Mouse (Mus musculus): ENCODE results near the gene Gas1.

Gene Gas1

DNA sequence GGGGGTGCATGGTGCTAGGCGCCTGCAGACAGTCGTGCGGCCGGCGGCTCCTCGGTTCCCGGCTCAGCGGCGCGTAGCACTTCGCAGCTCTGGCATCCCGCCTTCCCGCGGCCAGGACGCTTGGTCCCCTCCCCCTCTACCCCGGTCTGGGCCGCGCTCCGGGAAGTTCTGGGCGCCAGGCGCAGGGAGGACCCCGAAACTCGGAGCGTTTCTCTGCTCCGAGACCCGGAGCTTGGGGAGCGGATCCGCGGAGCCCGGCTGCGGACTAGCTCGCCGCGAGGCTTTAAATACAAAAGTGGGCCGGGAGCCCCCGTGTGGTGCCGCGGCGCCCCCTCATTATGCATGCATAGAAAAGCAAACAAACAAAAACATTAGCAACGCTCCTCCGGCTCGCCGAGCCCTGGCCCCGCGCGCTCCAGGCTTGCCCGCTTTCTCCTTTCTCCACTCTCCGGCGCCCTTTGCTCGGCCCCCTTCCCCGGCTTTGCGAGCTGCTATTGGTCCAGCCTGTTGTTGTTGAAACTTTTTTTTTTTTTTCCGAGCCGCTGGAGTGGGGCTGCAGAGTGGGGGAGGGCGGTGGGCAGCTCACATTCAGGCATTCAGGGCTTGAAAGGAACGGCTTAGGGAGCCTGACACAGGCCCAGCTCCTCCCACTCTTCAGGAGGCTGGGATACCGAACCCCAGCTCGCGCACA is at the start of gene Gas1:
Gas1 (minus strand) TSS at position 260 of the 691 bp plus-strand sequence.
- DNase-seq (ENCODE audit: low spot score) = peak; percentile 79

DNA sequence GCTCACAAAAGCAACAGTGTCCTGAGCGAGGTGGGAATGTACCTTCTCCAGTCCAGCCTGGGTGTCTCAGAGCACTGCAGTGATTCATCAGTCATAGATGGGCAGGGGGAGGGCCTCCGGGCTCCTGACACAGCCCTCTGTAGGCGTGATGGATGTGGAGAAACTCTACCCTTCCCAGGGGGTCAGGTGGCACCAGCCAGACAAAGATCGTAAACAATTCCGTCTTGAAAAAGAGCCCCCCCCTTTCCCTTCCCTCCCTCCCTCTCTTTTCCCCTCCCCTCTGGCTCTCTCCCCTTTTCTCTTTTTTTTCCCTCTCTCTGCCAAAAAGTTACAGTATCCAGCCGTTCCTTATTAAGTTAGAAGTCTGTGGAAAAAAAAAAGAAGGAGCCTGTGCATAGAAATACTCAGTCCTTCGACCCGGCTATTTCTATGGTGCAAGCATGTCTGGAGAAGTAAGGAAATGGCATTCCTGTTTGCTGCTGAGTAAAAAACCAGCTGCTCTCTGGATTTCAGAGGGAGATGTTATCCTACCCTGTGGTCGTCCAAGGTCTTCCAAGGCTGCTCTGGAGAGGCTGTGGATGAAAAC is 49.2 kb upstream of the Gas1 start:
- peak; percentile 28 for DNase-seq (ENCODE audit: low spot score)

DNA sequence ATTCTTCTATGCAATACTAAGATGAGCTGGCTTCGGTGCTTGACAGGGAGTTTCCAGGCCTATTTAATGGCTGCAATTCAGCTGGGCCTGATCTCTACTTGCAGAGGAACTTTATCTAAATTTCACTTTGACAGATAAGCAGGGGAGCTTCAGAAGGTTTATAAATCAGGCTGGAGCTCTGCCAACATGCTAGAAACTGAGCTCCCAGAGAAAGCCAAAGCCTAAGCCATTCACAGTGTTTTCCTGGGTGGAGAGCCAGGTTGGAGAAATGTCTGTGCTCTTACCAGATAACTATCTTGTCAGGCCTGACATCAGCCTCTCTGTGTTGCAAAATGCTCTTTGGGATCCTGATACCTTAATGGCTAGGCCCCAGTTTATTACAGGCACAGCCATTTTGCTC is 48.6 kb upstream of the Gas1 start:
- no peak for DNase-seq (ENCODE audit: low spot score)

DNA sequence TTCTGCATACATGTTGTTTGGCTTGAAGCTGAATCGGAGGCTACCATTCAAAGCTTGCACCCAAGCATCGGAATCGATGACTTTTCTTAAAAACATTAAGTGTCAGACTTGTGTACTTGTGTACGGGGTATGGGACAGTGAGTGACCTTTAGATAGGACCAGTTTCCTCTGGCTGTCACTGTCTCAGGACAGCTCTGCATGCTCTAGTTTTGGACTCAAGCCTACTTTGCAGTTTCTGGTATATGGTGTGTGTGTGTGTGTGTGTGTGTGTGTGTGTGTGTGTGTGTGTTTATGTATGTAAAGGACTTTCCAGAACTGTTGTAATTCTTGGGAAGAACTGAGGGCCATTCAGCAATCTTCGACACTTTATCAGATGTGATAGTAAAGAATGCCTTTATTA is 48.1 kb upstream of the Gas1 start:
- DNase-seq (ENCODE audit: low spot score) = no peak

DNA sequence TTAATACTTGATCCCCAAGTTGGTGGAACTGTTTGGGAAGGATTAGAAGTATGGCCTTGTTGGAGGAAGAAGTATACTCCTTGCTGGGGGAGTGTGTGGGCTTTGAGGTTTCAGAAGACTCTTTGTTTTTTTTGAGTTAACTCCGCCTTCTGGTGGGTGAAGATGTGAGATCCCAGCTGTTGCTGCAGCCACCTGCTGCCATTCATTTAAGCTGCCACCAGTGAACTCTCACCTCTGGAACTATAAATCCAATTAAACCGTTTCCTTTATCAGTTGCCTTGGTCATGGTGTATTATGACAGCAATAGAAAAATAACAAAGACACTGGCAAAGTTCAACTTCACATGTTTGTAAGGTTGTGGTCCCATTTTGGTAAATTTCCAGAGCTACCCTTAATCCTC is 46.6 kb upstream of the Gas1 start:
- no peak for DNase-seq (ENCODE audit: low spot score)

DNA sequence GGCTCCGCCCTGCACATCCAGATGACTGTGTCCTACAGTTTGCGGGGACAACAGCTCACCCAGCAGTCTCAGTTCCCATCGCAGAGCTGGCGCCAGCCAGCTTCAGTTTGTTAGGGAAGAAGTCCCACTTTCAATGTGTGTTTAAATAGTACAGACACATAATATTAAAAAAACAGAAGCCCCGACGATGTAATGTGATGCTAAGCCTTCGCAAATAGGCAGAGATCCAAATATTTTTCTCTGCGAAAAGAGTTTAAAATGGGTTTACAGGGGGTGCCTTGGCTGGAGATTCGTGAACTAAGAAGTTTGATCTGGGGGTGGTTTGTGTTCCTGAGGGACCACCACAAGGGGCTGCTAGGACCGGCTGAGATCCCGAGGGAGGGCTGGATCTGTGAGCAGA is 45.2 kb upstream of the Gas1 start:
- no peak for DNase-seq (ENCODE audit: low spot score)

DNA sequence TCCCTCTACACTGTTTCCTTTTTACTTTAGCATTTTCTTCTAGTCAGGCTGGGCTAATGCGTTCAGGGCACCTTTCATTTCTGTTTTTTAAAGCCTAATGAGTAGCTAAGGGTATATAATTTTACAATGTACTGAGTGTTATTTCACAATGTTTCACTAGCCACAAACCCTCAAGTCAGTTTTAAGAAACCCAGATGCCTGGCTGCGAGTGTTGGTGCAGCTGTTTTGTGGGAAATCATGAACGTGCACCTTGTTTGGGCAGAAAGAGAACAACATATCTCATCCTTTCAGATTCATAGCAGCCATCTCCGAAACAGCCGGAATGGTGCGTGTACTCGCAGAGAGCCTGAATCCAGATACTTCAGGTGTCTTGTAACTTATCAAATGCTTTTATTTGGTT is 36.7 kb upstream of the Gas1 start:
- no peak for DNase-seq (ENCODE audit: low spot score)

DNA sequence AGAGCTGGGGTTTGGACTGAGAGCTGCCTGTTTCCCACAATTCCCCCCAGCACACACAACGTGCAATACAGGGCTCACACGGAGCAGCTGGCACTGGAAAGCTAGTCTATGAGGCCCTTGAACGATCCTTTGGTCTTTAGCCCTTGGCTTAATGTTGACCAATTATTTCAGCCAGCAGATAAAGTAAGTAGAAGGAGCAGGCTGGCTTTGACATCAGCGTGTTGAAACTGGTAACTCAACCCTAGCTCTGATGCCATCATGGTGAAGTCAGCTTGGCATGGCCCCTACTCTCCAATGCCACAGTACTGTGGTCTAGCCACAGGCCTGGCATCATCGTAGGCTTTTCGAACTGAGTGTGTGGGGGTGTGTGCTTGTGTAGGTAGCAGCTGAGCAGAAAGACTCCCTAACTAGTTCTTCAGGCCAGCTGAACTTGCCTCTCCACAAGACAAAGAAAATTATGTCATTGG is 30.0 kb upstream of the Gas1 start:
- DNase-seq (ENCODE audit: low spot score) = no peak

DNA sequence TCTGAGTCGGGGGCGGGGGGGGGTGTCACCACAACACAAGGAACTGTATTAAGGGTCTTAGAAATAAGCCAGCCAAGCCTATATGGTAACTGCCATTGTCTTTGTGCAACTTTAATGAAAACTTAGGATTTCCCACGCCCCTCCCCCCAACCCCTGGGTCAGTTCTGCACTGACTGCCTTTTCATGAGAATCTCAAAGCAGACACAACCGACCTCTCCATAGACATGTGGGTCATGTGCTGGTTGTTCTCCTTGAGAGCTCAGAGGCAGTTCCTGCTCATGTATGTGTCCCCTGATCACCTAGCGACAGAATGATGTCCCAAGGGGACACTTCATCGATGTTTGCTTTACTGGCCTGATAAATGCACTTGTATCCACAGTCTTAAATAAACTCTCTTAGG is 27.6 kb upstream of the Gas1 start:
- DNase-seq (ENCODE audit: low spot score) = no peak

DNA sequence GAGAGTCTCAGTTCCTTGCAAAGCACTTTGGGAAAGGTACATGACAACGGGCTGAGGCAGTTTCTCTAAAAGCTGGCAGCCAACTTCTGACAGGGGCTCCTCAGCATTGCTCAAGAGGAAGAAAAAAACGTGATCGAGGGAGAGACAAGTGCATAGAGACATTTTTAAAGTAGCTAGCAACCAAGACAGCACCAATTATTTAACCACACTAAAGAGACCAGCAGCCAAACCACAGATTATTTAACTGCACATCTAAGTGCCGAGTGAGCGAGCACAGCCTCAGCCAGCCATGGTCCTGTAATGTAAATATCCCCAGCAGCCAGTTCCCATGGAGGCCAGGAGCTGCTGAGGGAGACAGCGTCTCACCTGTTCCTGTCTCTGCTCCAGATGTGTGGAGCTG is 16.1 kb upstream of the Gas1 start:
- no peak for DNase-seq (ENCODE audit: low spot score)

DNA sequence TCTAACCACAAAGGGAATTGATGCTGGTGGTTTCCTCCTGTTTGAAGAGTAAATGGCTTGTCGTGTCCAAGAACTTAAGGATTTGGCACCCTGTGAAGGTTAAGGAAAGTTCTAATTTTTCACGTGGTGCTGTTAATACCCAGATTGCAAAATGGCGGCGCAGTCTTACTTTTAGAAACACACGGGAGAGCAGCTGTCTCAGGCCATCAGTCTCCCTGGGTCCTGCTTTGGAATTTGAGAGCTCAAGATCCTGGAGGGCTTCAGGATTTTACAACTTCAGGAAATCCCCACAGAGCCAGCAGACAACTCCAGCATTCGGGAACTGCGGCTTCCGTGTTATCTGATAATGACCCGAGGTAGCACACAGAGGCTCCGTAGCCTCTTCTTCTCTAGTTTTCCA is 12.8 kb upstream of the Gas1 start:
- no peak for DNase-seq (ENCODE audit: low spot score)

DNA sequence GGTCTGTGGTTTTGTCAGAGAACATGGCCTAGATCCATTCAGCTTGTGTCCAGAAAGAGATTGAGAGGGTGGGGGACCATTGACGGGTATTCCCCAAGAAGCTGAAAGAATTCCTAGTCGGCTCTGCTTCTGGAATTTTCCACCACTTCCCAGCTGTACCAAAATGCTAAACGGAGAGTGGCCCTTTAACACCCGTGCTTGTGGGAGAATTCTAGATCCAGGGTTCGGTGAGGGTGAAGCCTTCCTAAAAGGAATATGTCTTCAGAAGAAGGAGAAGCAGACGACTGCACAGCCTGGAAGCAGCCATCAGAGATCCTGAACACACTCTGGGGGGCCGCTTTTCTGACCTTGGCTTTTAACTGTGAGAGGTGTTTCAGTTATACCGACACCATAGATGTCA is 11.8 kb upstream of the Gas1 start:
- DNase-seq (ENCODE audit: low spot score) = no peak

DNA sequence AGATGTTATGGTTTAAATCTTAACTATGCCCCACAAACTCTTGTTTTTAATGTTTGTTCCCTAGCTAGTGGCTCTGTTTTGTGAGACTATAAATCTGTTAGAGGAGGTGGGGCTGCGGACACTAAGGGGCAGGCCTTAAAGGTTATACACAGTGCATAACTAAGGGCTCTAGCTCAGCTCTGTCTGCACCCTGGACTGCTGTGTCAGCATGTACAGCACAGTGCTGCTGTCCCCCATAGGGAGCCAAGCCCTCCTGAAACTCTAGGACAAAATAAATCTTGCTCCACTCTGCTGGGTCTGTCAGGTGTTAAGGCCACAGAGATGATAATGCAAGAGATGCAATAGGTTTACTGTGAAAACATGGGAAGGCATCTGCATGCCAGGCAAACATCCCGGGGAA is 10.1 kb upstream of the Gas1 start:
- no peak for DNase-seq (ENCODE audit: low spot score)

DNA sequence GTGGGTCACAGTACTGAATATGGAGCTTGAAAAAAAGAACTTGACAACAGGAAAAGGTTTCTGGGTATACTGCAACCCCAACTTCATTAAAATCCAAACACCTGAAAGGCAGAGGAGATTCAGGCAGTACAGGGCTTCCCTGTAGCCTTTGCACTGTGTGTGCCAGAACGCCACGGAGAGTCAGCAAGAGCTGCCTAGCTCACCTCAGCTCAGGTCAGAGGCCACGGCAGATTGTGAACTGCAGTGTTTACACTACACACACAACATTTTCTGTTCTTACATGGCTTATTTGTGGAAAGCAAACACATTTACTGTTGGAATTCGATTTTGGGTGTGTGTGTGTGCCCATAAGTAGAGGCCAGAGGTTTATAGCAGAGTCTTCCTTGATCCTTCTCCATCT is 5.2 kb upstream of the Gas1 start:
- DNase-seq (ENCODE audit: low spot score) = no peak

DNA sequence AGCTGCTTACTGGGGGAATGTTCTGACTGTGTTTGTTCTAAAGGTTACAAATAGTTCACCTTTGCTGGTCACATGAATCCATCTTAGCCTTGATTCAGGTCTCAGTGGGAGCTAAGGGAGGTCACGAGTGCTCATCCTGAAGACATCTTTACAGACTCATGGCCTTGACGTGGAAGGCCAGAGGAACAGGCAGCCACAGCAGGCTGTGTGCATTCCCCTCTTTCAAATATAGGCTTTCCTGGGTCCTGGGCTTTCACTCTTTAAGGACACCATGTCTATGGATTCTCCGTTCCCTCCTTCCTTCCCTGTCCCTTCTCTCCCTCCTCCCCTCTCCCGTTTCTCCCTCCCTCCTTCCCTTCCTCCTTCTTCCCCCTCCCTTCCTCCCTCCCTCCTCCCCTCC is 2.5 kb upstream of the Gas1 start:
- no peak for DNase-seq (ENCODE audit: low spot score)

DNA sequence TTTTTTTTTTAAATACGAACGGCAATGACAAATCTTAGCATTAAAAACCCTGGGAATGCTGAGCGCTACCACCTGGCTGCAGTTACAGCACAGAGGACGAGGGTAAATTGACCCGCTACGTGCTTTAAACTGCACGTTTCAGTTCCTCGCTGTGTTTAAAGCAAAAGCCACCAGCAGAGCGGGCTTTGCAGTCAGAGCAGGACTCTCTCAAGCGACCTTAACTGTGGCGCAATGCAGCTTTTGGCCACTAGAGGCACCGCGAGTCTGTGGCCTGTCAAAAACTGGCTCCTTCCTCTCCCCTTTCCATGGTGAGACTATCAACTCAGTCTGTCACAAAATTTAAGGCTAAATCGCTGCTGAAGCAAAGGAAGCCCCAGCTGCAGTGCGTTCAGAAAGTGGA is 1.3 kb upstream of the Gas1 start:
- peak; percentile 91 for DNase-seq (ENCODE audit: low spot score)

DNA sequence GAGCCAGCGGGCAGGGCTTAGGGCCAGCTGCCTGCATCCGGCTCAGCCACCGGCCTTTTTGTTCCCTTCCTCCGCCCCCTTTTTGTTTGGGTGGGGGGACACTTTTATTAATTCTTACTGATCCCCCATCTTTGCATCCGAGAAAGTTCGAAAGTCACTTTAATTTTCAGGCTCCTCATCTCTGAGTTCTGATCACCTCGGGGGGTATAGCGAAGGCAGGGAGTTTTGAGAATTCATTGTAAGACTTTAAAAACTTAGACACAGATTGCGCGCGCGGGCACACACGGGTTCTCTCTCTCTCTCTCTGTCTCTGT is 589 bp upstream of the Gas1 start:
- DNase-seq (ENCODE audit: low spot score) = no peak

DNA sequence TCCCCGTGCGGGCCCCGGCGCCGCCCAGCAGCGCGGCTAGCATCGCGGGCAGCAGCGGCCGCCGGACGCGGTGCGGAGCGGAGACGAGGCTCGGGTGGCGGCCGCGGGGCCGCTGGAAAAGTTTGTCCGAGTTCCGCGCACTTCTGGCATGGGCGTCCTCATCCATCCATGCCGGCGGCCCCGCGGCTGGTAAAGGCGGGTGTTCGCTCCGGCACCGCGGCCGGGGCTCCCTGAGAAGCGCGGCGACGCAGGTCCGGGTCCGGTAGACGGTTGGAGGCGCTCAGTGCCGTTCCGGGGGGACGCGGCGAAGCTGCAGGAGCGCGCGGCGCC is 424 bp downstream of the Gas1 start:
- no peak for DNase-seq (ENCODE audit: low spot score)

DNA sequence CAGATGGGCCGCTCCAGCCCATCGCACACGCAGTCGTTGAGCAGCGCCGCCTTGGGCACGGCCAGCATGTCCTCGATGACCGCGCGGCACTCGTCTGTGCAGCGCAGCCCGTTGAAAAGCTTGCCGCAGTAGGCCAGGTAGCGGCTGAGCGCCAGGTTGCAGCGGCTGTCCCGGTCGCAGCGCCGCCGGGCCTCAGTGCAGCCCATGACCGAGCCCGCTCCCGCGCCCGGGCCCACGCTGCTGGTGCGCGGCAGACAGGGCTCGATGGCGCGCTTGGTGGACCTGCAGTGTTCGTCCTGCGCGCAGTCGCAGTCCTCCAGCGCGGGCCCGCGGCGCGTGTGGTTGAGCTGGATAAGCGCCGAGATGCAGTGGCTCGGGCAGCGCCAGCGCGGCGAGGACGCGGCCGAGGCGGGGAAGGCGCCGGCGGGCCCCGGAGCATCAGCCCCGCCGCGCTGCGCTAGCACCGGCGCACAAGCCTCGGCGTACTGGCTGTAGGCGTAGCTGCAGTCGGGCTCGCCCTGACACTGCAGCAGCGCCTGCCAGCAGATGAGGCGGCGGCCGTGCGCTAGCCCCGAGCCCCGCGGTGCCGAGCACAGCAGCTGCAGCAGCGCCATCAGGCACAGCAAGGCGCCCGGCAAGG is 909 bp downstream of the Gas1 start:
- peak; percentile 69 for DNase-seq (ENCODE audit: low spot score)

DNA sequence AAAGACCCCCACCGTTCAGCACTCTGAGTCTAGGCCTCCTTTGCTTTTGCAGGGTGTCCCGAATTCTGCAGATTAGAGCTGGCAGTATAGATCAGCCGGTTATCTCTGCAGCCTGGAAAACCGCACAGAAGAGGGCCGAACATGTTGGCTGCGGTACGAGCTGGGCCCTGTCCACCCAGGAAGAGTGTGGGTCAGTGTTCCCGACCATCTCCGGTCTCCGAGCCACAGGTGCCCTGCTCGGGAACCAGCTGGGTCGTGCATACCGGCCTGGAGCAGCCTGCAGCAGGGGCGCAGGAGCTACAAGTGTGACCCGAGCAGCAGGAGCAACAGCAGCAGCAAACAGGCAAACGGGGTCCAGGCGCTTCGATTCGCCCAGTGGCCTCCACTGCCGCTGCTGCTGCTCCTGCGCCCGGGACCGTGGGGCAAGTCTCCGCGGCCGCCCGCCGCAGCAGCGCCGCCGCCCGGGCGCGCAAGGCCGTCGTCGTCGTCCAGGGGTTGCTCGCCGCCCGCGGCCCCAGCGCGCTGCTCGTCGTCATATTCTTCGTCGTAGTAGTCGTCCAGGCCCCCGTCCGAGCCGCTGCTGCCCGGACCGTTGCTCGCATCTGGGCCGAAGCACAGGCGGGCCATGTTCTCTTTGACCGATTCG is 1.6 kb downstream of the Gas1 start:
- DNase-seq (ENCODE audit: low spot score) = peak; percentile 61

DNA sequence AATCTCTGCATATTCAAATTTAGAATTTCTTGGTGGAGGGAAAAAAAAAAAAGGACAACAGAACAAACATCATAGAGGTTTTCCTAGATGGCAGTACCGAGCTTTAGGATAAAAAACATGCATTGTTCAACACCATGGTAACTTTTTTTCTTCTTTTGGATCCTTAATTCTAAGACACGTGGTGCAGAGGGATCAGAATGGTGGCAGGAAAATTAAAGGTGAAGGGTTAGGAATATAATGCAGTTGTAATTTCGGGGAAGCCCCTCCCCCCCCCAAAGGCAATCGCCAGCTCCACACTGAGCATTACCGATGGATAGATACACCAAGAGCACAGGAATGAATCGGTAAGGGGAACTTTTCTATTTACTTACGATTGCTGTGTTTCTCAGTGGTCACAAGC is 2.2 kb downstream of the Gas1 start:
- DNase-seq (ENCODE audit: low spot score) = no peak

DNA sequence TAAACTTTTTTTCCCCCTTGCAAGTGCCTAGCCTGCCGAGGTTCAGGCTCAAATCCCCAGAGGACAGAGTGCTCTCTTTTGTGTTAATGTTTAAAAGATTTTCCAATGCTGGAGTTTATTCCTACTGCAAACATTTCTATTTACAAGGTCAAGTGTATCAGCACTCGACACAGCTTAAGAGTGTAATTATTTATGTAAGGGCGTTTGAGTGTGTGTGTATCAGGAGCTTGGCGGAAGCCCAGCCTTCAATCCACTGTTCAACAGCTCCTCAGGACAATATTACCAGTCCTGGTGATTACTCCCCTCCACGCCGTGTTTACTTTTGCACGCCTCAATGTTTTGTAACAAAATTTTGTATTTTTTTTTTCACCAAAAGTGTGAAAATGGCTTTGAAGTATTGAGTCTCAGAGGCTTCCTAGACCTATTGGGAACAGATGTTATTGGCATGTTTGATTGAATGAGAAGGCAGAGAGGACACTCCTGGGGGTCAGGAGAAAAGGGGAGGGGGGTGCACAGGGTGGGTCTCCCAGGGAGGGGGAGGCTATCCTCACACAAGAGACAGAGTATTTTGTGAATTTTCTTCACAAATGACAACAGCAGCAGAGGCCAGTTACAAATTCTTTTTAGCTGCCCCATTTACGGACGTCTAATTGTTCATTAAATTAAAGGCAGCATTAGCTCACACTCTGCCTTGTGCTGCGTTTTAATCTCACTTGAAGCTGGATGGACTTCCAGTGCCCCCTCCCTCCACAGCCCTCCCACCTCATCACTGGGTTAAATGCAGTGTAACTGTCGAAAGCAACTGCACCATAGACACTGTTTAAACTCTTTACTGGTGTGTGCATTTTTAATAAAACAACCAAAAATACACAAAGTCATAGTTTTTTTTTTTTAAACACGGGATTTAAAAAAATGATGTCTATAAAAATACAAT is 3.3 kb downstream of the Gas1 start:
- DNase-seq (ENCODE audit: low spot score) = no peak
